Mouse (Mus musculus) megakaryocyte, embryonic 14.5 days (primary cell): ENCODE measurements around the gene Fgg.

ENCODE experiments used
- FLI1 ChIP-seq: IDR thresholded peaks from 2 replicates; pipeline ENCODE4 v1.6.1; 2012; ENCODE audit warnings: low read length, inconsistent platforms, mixed read lengths
- GATA1 ChIP-seq: IDR thresholded peaks from 3 replicates; pipeline ENCODE4 v1.6.1; 2012; ENCODE audit warnings: mixed read lengths, low read length, inconsistent platforms, borderline replicate concordance

DNA sequence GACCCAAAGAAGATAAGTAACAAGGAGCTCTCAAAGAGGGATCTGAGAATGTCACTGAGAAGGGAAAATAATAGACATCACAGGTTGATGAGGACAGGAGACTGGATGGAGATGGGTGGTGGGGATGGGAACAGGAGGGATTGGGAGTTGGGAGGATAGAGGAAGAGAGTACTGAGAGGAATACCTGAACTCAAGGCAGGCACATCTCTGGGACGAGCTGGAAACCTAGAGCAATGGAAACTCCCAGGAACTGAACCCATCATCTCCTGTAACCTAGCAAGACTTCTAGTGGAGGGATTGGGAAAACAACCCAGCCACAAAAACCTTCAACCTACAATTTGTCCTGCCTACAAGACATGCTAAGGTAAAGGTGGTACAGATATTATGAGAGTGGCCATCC is 8.7 kb downstream of the Fgg start:
- TF ChIP-seq GATA1 (no peak), FLI1 (no peak)
